Mouse (Mus musculus) hindbrain, embryonic 13.5 days (tissue): ENCODE data around the gene Gm17455. TPM values are rescaled to one million over a fixed set of nuclear protein-coding genes. Genes with fewer than 3 reads are reported as not detected.

Experiments
- ATAC-seq: fragments of 200-750 bp; cut with Nextera tagmentation; 2 replicates; pipeline ENCODE4 v1.8.0; 2017; ENCODE audit warnings: moderate TSS enrichment; ENCODE audit not compliant: low FRiP score
- H3K27ac ChIP-seq: fragments of 300-500 bp; sonication (generic); 2 replicates; pipeline ENCODE4 v1.5.1; 2015; ENCODE audit warnings: inconsistent platforms, mild to moderate bottlenecking, moderate library complexity
- H3K27me3 ChIP-seq: fragments of 300-500 bp; sonication (generic); 2 replicates; pipeline ENCODE4 v1.6.1; 2015; ENCODE audit warnings: mild to moderate bottlenecking, inconsistent platforms
- H3K36me3 ChIP-seq: fragments of 300-500 bp; sonication (generic); 2 replicates; pipeline ENCODE4 v1.6.1; 2015; ENCODE audit warnings: mild to moderate bottlenecking, inconsistent platforms
- H3K4me1 ChIP-seq: fragments of 300-500 bp; sonication (generic); replicated peaks from 2 replicates; pipeline ENCODE4 v1.6.1; 2015; ENCODE audit warnings: inconsistent platforms
- H3K4me2 ChIP-seq: fragments of 300-500 bp; sonication (generic); 2 replicates; pipeline ENCODE4 v1.6.1; 2015; ENCODE audit warnings: inconsistent platforms, mild to moderate bottlenecking, moderate library complexity
- H3K4me3 ChIP-seq: fragments of 300-500 bp; sonication (generic); 2 replicates; pipeline ENCODE4 v1.5.1; 2015; ENCODE audit warnings: mild to moderate bottlenecking, inconsistent platforms
- H3K9ac ChIP-seq: fragments of 300-500 bp; sonication (generic); 2 replicates; pipeline ENCODE4 v1.6.1; 2015; ENCODE audit warnings: mild to moderate bottlenecking, inconsistent platforms
- H3K9me3 ChIP-seq: fragments of 300-500 bp; sonication (generic); 2 replicates; pipeline ENCODE4 v1.6.1; 2016; ENCODE audit warnings: inconsistent platforms
- WGBS: fragments of 180-500 bp; shearing (Covaris S2); methylation state at CpG from one replicate; pipeline ENCODE4 v1.1.7; 2015; 5-methylcytosine and 5-hydroxymethylcytosine counted together
- polyA plus RNA-seq: library from polyadenylated mRNA; unstranded; fragments of >200 nt; fragmentation: Nextera tagmentation; extraction: Ambion mirVana; gene quantifications from 2 replicates; pipeline ENCODE4 v1.2.1, GENCODE M21; 2015

Gene Gm17455
- polyA plus RNA-seq, 1 experiment from 2014 or later, result 13.2 TPM

GRCm38 (mm10) chr10:60361615-60362309 lies 37.8 kb upstream of the Gm17455 start:
- 55% methylated on average over 12 of the region's 12 CpGs for WGBS
- Histone ChIP-seq H3K4me3 (no peak overlapping the region), H3K27me3 (no peaks in the 10 kb centered on the region), H3K9me3 (no peaks in the 10 kb centered on the region), H3K4me2 (no peak overlapping the region), H3K36me3 (no peaks in the 10 kb centered on the region), H3K4me1 (peaks cover 32% of the 10 kb centered on the region), H3K27ac (peak overlapping the region; percentile 35; the same call in 1 of the 2 replicates), H3K9ac (peak overlapping the region; percentile 36; the same call in 1 of the 2 replicates)
- ATAC-seq, result no peak

- Histone ChIP-seq H3K9me3 (no peaks in the 10 kb centered on the region), H3K4me3 (no peak overlapping the region), H3K27ac (peak overlapping the region; percentile 35; the same call in 1 of the 2 replicates), H3K9ac (no peak overlapping the region), H3K36me3 (no peaks in the 10 kb centered on the region), H3K27me3 (no peaks in the 10 kb centered on the region), H3K4me1 (peaks cover 32% of the 10 kb centered on the region), H3K4me2 (no peak overlapping the region)
- no peak for ATAC-seq
- 49% methylated on average over 2 of the region's 2 CpGs for WGBS
Measured at GRCm38 (mm10) chr10:60362310-60362628, 37.3 kb upstream of the Gm17455 start.

GRCm38 (mm10) chr10:60363426-60363825 lies 36.1 kb upstream of the Gm17455 start:
- no peak for ATAC-seq
- no peak overlapping the region for H3K27ac ChIP-seq
- WGBS, result 71% methylated on average over 6 of the region's 6 CpGs

GRCm38 (mm10) chr10:60367145-60367544 lies 32.4 kb upstream of the Gm17455 start:
- WGBS, result 84% methylated on average over 2 of the region's 2 CpGs
- no peak overlapping the region for H3K9ac ChIP-seq
- no peaks in the 10 kb centered on the region for H3K36me3 ChIP-seq
- no peaks in the 10 kb centered on the region for H3K9me3 ChIP-seq
- H3K4me1 ChIP-seq, result peaks cover 18% of the 10 kb centered on the region
- no peak overlapping the region for H3K27ac ChIP-seq
- H3K27me3 ChIP-seq, result no peaks in the 10 kb centered on the region
- H3K4me2 ChIP-seq, result no peak overlapping the region
- H3K4me3 ChIP-seq, result no peak overlapping the region
- no peak for ATAC-seq

More at GRCm38 (mm10) chr10:60363426-60363825, 36.1 kb upstream of the Gm17455 start:
- H3K4me3 ChIP-seq, result no peak overlapping the region
- H3K9me3 ChIP-seq, result no peaks in the 10 kb centered on the region
- no peaks in the 10 kb centered on the region for H3K36me3 ChIP-seq
- H3K27me3 ChIP-seq, result no peaks in the 10 kb centered on the region
- no peak overlapping the region for H3K9ac ChIP-seq
- peaks cover 29% of the 10 kb centered on the region for H3K4me1 ChIP-seq
- H3K4me2 ChIP-seq, result no peak overlapping the region

- Histone ChIP-seq H3K9ac (no peak overlapping the region), H3K27me3 (no peaks in the 10 kb centered on the region), H3K9me3 (no peaks in the 10 kb centered on the region), H3K36me3 (no peaks in the 10 kb centered on the region), H3K4me3 (no peak overlapping the region), H3K27ac (no peak overlapping the region), H3K4me2 (no peak overlapping the region), H3K4me1 (peaks cover 11% of the 10 kb centered on the region)
- 76% methylated on average over 4 of the region's 4 CpGs for WGBS
- ATAC-seq, result no peak
Measured at GRCm38 (mm10) chr10:60367904-60368303, 31.6 kb upstream of the Gm17455 start.

GRCm38 (mm10) chr10:60369405-60369804 lies 30.1 kb upstream of the Gm17455 start:
- no peak overlapping the region for H3K27ac ChIP-seq
- H3K9ac ChIP-seq, result no peak overlapping the region
- ATAC-seq, result no peak
- no peaks in the 10 kb centered on the region for H3K27me3 ChIP-seq
- WGBS, result 86% methylated on average over 6 of the region's 6 CpGs
- no peaks in the 10 kb centered on the region for H3K36me3 ChIP-seq
- H3K4me3 ChIP-seq, result no peak overlapping the region
- no peaks in the 10 kb centered on the region for H3K9me3 ChIP-seq
- H3K4me2 ChIP-seq, result no peak overlapping the region
- H3K4me1 ChIP-seq, result peaks cover 4% of the 10 kb centered on the region; the same call in 1 of the 2 replicates

- H3K27me3 ChIP-seq, result no peaks in the 10 kb centered on the region
- no peak for ATAC-seq
- H3K4me2 ChIP-seq, result no peak overlapping the region
- no peak overlapping the region for H3K27ac ChIP-seq
- peaks cover 4% of the 10 kb centered on the region; the same call in 1 of the 2 replicates for H3K4me1 ChIP-seq
- no peak overlapping the region for H3K4me3 ChIP-seq
- H3K9ac ChIP-seq, result no peak overlapping the region
- no peaks in the 10 kb centered on the region for H3K9me3 ChIP-seq
- H3K36me3 ChIP-seq, result no peaks in the 10 kb centered on the region
- WGBS, result 71% methylated on average over 2 of the region's 2 CpGs
Measured at GRCm38 (mm10) chr10:60370098-60370497, 29.4 kb upstream of the Gm17455 start.

GRCm38 (mm10) chr10:60370601-60371061 lies 28.9 kb upstream of the Gm17455 start:
- WGBS, result 74% methylated on average over 5 of the region's 5 CpGs

GRCm38 (mm10) chr10:60371596-60372386 lies 27.7 kb upstream of the Gm17455 start:
- Histone ChIP-seq H3K9ac (no peak overlapping the region), H3K9me3 (no peaks in the 10 kb centered on the region), H3K27me3 (no peaks in the 10 kb centered on the region), H3K36me3 (no peaks in the 10 kb centered on the region), H3K4me2 (no peak overlapping the region), H3K27ac (no peak overlapping the region), H3K4me1 (peaks cover 4% of the 10 kb centered on the region; the same call in 1 of the 2 replicates), H3K4me3 (no peak overlapping the region)
- no peak for ATAC-seq
- 75% methylated on average over 5 of the region's 5 CpGs for WGBS

More at GRCm38 (mm10) chr10:60370601-60371061, 28.9 kb upstream of the Gm17455 start:
- Histone ChIP-seq H3K4me2 (no peak overlapping the region), H3K4me3 (no peak overlapping the region), H3K27ac (no peak overlapping the region), H3K36me3 (no peaks in the 10 kb centered on the region), H3K27me3 (no peaks in the 10 kb centered on the region), H3K9ac (no peak overlapping the region), H3K4me1 (peaks cover 4% of the 10 kb centered on the region; the same call in 1 of the 2 replicates), H3K9me3 (no peaks in the 10 kb centered on the region)
- ATAC-seq, result no peak

- Histone ChIP-seq H3K4me3 (no peak overlapping the region), H3K36me3 (no peaks in the 10 kb centered on the region), H3K9ac (no peak overlapping the region), H3K9me3 (no peaks in the 10 kb centered on the region), H3K27me3 (no peaks in the 10 kb centered on the region), H3K4me2 (no peak overlapping the region), H3K4me1 (peaks cover 4% of the 10 kb centered on the region; the same call in 1 of the 2 replicates), H3K27ac (no peak overlapping the region)
- ATAC-seq, result no peak
- WGBS, result 73% methylated on average over 6 of the region's 6 CpGs
Measured at GRCm38 (mm10) chr10:60373543-60373936, 26.0 kb upstream of the Gm17455 start.

- H3K9ac ChIP-seq, result no peak overlapping the region
- peaks cover 4% of the 10 kb centered on the region; the same call in 1 of the 2 replicates for H3K4me1 ChIP-seq
- ATAC-seq, result no peak
- H3K4me3 ChIP-seq, result no peak overlapping the region
- no peak overlapping the region for H3K27ac ChIP-seq
- WGBS, result 66% methylated on average over 8 of the region's 8 CpGs
- H3K4me2 ChIP-seq, result no peak overlapping the region
- H3K36me3 ChIP-seq, result no peaks in the 10 kb centered on the region
- H3K27me3 ChIP-seq, result no peaks in the 10 kb centered on the region
- no peaks in the 10 kb centered on the region for H3K9me3 ChIP-seq
Measured at GRCm38 (mm10) chr10:60373937-60374578, 25.5 kb upstream of the Gm17455 start.

- Histone ChIP-seq H3K4me3 (no peak overlapping the region), H3K9ac (no peak overlapping the region), H3K4me1 (no peaks in the 10 kb centered on the region), H3K27me3 (no peaks in the 10 kb centered on the region), H3K36me3 (no peaks in the 10 kb centered on the region), H3K4me2 (no peak overlapping the region), H3K27ac (no peak overlapping the region), H3K9me3 (no peaks in the 10 kb centered on the region)
- WGBS, result 90% methylated on average over 16 of the region's 16 CpGs
- ATAC-seq, result no peak
Measured at GRCm38 (mm10) chr10:60376704-60377103, 22.8 kb upstream of the Gm17455 start.
